Mouse (Mus musculus) thymus, adult 2 months (tissue): Measurements from ENCODE around the gene Sct.

Experiments
- CTCF ChIP-seq: fragments of 200-500 bp; IDR thresholded peaks from 2 replicates; pipeline ENCODE4 v1.5.1; 2012; ENCODE audit warnings: mild to moderate bottlenecking, control low read depth, low read length, moderate library complexity, borderline replicate concordance; ENCODE audit not compliant: control insufficient read depth, poor library complexity, insufficient read depth; ENCODE audit errors: extremely low read depth
- POLR2A ChIP-seq: fragments of 200-500 bp; IDR thresholded peaks from 2 replicates; pipeline ENCODE4 v1.6.1; 2012; ENCODE audit warnings: mild to moderate bottlenecking, low read length, control low read depth, moderate library complexity; ENCODE audit not compliant: control insufficient read depth, poor library complexity, insufficient read depth; ENCODE audit errors: extremely low read depth

- TF ChIP-seq CTCF (no peak), POLR2A (no peak)
Measured at GRCm38 (mm10) chr7:141265411-141265738, 13.6 kb downstream of the Sct start.
